Mouse (Mus musculus) embryo, embryonic 10 days (tissue): Measurements from ENCODE around the gene Smyd5.
A peak's percentile ranks its signal among the peaks of the same experiment; 100 is the strongest.

Experiments
- DNase-seq: peaks from one replicate; pipeline ENCODE4 v3.0.0-alpha.2; 2015; ENCODE audit warnings: low spot score

Smyd5 gene

DNA sequence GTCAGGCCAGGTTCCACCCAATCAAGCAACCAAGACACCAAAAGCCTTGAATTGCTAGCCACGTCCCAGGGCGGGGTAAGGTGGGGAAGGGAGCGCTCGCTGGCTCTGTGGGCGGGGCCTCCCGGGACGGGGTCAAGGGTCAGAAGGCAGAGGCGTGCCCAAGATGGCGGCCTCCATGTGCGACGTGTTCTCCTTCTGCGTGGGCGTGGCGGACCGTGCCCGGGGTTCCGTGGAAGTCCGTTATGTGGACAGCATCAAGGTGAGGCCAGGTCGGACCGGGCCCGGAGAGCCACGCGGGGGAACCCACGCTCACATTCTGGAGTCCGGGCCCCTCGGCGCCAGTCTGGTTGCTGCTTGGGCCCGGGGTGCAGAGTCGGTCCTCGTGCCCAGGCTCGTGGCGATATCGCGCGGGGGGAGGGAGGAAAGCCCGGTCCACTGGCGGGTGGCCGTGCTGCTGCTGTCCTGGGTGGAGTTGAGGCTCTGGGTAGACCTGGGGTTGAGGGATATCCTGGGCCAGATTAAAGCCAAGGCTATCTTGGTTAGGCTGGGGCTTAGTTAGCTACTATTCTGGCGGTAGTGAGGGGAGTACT, at the start of gene Smyd5:
Gene Smyd5, plus strand, starts transcription at position 148 of the 590 bp plus-strand sequence.
- peak; percentile 90 for DNase-seq

DNA sequence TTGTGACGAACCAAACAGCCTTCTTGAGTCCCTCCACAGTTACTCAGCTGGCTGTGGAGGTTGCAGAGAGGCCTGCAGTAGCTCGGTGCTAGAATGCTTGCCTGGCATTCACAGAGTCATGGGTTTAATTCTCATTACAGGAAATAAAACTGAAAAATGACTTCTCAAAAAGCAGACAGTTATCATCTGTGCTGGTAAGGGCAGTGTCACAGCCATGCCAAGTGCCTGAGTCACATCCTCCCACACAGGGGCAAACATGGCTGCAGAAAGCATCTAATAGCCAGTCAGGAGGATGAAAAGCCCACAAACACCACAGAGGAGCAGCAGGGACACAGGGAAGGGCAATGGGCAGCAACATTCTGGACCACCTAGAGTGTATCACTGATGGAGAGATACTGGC, 49.0 kb upstream of the Smyd5 start:
- no peak for DNase-seq

DNA sequence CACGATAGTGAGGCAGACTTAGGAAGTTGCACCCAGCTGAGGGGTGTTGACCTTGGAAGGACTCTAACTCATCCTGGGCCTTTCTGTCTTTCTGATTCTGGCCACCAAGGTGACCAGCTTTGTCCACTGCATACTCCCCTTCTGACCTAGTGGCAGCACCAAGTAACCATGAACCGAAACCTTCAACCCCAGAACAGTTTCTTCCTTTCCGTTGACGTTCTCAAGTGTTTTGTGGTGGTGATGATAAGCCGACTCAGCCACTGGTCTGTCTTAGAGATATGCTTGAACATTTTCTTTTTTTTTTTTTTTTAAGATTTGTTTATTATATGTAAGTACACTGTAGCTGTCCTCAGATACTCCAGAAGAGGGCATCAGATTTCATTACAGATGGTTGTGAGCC, 43.2 kb upstream of the Smyd5 start:
- DNase-seq = no peak

DNA sequence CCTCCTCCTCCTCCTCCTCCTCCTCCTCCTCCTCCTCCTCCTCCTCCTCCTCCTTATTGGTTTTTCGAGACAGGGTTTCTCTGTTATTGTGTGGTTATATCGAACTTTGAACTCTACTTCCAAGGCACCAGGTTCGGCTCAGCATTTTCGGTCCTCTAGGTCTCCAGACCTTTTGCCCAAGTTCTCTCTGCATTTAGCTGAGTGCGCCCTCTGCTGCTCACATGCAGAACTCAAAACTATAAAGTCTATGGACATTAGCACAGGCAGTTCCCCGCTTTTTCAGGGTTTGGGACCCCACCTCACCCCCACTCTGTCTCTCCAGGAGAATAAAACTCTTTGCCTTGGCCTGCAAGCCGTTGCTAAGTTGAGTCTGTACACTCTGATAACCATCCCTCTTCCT, 40.0 kb upstream of the Smyd5 start:
- peak; percentile 83 for DNase-seq

DNA sequence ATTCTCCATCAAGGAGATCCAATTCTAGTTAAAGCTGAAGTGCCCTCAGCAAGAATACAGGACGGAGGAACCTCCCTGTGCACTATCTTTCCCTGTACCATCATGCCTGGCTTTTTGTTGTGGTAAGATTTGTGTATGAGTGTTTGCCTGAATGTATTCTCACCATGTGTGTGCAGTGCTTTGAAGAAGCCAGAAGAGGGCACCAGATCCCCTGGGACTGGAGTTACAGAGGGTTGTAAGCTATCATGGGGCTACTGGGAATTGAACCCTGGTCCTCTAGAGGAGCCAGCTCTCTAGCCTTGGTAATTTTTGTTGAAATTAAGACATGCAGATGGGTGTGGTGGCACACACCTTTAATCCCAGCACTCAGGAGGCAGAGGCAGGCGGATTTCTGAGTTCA, 36.4 kb upstream of the Smyd5 start:
- DNase-seq = no peak

DNA sequence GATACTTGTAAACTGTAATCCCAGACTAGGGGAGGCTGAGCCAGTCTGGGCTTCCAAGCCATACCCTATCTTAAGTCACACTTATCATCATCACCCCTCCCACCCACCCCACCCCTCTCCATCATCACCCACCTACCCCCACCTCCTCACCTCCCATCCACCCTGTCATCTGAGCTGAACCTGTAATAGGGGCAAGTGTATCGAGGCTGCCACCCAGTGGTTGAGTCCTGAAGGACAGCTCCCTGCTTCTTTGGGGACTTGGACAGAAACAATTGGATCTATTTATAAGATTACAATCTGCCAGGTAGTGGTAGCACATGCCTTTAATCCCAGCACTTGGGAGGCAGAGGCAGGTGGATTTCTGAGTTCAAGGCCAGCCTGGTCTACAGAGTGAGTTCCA, 34.6 kb upstream of the Smyd5 start:
- peak; percentile 47 for DNase-seq

DNA sequence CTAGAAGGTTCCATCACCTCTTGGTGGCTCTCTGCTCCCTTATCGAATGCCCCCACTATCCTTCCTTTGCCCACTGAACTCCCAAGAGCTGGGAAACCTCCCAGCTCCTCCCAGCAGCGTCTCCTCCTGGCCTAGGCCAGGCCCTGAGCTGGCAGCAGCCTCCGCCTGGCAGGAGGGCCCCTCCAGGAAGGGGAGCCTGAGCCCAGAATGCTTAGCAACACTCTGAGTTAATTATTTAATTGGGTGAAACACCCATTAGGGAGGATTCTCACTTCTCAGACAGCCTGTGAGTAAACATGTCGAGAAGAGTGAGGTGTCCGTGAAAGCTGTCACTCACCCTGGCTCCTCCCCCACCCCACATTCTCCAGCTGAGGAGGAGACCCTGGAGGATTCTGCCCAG, 32.1 kb upstream of the Smyd5 start:
- DNase-seq = no peak

DNA sequence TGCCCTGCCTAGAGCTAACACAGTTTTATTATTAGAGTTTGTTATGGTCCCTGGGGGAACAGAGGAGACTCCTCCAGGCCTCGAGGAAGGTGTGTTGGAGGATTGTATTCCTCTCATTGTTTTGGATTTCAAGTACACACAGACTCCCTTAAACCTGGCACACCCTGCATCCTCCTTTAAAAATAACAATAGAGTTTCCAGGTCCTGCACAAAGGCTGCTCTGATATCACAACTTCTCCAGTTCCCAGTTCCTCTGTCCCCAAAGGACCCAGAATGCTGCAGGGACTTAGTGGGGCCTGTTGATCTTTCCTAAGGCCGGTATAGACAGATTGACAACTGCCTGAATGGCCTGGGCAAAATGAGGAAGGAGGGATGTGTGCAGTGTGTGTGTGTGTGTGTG, 29.2 kb upstream of the Smyd5 start:
- no peak for DNase-seq

DNA sequence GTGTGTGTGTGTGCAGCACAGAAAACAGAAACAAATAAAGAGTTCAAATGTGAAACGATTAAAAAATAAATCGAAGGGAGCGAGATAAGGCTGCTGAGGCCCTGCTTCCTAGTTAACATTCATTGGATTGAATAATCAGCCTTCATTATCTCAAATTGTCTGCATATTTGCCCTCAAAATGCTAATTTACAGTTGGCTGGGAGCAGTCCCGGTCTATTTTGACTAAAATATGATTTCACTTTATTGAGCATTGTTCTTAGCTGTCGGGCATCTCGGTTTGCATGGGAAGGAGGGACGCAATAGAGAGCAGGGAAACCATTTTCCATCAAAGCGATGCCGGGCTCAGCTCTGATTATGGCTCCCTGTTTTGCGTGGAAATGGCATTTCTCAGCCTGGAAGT, 28.8 kb upstream of the Smyd5 start:
- DNase-seq = no peak

DNA sequence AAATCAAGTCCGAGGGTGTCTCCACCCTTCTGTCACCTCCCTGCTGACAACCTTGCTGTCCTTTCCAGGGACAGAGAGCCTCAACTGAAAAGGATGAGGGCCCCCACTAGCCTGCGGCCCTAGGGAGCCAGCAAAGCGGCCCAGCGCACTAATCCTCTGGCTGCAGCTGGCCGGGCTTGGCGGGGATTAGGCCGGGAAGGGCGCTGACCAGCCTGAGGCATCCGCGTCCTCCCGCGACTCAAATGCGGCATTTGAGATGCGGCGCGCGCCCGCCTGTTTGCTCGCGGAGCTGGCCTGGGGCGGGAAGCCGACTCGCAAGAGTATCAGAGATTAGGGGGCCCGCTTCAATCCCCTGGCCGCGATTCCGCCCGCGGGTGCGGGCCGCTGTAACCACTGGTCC, 22.8 kb upstream of the Smyd5 start:
- peak; percentile 67 for DNase-seq

DNA sequence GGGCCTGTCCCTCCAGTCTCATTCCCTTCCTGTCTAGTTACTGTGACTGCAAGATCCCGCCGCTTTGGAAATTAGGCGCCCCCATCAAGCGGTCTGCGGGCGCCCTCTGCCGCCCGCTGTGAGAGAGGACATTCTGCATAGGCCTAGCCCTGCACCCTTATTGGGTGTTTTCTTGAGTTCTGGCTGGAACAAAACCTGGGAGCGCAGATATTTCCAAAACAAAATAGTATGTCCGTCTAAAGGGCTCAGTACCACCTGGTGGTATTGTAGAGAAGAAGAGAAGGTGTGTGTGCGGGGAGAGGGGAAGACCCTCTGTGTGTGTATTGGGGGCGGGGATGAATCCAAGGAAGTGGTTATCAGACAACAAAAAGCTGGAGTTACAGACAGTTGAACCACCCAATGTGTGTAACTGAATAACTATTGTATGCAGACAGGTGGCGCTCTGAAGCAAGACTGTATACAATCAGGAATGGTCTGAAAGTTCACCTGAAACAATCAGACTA, 21.0 kb upstream of the Smyd5 start:
- peak; percentile 67 for DNase-seq

DNA sequence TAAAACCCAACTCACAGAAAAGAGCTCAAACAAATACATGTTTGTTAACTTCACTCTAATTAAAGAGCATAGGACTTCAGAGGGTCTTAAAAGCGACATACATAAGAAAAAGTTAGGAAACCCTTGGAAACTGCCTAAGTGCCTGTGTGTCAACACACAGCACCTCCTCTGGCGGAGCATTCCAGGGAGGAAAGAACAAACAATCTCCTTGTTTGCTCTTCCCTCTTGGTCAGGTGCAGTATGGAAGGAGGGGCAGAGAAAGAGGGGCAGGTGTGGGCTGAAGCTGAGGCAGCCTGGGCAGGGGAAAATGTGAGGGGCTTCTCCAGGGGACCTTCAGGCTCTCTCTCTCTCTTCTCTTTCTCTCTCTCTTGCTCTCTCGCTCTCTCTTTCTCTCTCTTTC, 16.0 kb upstream of the Smyd5 start:
- no peak for DNase-seq

DNA sequence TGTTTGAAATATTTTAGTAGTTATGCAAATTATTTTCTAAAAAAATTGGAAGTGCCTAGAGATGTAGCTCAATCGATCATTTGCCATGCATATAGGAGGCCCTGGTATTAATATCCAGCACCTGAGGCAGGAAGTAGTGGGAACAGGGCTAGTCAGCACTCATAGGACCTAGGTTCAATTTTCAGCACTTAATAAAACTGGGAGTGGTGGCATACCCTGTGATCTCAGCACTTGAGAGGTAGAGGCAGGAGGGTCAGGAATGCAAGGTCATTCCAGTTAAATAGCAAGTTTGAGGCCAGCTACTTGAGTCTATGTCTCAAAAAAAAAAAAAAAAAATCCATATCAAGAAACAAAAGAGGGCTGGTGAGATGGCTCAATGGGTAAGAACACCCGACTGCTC, 12.6 kb upstream of the Smyd5 start:
- DNase-seq = no peak

DNA sequence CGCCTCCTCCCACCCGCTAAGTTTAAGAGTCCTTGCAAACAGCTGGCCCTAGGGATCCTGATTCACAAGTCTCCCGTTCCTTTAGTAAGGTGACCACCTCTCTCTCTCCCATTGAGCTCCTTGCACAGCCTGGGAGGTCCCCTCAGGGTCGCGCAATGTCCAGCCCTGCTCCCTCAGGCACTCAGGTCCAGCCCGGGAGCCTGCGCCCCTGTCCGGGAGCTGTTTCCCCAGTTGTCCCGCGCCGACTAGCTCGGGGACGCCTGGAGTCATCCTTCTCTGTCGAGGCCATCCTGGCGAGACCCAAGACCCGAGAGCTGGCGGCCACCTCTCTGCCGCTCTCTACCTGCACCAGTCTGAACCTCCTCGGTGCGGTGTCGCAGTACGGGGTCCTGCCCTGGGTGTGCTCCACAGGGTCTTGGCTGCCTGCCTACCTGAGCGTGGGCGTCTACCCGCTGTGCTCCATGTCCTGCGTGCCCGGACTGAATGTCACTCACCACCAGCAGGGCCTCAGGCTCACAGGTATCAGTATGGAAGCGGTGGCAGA, 7.9 kb upstream of the Smyd5 start, which contains the start of gene Noto:
Gene Noto, plus strand, starts transcription at position 51 of the 544 bp plus-strand sequence.
- peak; percentile 18 for DNase-seq

DNA sequence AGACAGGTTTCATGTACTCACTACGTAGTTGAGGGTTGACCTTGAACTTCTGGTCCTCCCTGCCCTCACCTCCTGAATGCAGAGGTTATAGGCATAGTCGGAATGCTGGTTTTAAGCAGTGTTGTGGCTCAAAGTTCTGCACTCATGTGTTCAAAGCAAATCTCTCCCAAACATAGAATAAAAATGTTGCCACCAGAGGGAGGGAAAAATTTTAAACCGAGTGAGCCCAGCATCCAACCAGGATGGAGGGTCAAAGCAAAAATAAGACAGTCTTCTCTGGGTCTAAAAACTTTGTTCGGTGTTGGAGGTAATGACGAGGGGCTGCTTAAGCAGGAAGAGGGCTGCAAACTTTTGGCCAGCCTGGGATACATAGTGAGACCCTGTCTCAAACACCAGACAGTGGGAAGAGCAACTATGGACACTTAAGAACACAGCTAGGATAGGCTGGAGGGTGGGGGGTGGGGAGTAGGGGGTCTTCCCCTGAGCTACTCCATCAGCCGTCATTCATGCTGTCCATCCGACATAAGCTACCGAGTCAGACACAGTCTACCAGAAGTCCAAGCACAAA, 431 bp upstream of the Smyd5 start:
- no peak for DNase-seq

DNA sequence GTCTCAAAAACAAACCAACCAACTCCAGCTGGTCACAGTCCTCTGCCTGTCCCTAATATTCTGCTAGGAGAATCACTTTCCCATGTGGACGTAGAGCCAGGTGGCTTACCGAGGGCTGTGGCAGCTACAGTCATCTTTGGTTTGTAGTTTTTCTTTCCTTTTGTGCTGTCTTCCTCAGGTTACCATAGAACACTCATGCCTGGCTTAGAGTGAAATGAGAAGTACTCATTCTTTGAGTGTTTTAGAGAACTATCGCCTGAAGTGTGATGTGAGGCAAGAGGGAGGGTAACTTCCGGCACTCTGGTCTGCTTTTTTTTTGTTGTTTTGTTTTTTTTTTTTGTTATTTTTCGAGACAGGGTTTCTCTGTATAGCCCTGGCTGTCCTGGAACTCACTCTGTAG, 2.1 kb downstream of the Smyd5 start:
- no peak for DNase-seq

DNA sequence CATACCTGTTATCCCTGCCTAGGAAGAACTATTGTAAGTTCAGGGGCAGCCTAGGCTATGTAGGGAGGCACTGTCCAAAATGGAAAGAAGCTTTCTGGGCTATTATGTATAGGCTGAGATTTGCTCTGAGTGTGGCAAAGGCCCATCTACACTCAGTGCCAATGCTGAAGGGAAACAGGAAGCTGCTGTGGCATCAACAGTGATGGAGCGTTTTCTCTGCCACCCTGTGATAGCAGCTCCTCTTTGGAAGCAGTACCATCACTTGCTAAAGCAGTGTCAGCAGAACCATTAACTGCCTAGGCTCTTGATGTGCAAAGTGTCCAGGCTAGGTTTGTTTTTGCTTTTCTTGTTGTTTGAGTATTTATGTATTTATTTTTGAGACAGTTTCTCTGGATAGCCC, 4.4 kb downstream of the Smyd5 start:
- no peak for DNase-seq

DNA sequence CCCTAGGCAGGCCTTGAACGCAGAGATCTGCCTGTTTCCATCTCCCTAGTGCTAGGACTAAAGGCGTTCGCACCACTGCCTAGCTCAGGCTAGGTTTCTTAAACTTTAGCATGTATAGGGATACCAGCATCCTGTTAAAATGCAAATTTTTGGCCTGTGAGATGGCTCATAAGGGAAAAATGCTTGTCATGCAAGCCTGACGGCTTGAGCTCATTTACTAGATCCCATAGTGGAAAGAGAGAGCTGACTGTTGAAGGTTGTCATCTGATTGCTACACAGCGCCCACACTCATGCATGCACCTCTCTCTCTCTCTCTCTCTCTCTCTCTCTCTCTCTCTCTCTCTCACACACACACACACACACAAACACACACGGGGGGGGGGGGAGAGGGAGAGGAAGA, 4.8 kb downstream of the Smyd5 start:
- DNase-seq = no peak

DNA sequence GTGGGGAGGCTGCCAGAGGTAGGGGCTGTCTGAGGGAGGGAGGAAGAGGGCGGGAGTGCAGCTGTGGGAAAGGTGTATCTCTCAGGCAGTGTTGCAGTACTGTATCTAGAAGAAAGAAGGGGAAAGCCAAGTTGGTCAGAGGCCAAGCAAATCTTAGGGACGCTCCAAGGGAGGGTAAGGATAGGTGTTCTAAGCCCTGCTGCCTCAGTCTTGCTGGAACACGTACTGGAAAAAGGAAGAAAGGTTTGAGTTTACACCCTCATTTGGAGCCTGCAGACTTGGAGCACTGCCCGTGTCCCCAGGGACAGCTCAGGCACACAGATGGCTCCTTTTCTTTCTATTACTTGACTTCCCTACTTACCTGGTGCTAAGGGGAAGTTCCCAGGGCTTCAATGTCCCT, 9.4 kb downstream of the Smyd5 start:
- DNase-seq = no peak

DNA sequence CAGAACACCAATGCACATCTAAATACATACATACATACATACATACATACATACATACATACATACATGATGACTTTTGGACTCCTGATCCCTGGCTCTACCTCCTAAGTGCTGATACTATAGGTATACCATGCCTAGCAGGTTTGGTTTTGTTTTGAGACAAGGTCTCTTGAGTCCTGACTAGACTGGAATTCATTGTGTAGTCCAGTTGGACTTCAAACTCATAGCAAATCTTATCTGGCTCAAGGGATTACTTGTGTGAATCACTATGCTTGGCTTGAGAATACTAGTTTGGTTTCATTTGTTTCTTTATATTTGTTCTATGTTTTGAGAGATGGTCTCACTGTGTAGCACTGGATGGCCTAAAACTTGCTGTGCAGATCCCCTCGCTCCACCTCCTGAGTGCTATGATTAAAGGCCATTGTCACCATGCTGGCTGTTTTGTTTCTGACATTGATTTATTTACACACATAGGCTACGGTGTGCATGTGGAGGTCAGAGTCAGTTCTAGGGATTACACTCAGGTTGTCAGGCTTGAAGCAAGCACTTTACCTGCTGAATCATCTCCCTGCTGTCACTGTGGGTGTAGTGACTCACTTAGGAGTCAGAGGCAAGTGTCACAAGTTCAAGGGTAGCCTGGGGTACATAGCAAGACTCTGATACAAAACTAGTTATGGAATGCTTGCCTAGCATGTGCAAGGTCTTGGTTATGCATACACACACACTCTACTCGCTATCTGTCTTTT, 11.9 kb downstream of the Smyd5 start:
- no peak for DNase-seq

DNA sequence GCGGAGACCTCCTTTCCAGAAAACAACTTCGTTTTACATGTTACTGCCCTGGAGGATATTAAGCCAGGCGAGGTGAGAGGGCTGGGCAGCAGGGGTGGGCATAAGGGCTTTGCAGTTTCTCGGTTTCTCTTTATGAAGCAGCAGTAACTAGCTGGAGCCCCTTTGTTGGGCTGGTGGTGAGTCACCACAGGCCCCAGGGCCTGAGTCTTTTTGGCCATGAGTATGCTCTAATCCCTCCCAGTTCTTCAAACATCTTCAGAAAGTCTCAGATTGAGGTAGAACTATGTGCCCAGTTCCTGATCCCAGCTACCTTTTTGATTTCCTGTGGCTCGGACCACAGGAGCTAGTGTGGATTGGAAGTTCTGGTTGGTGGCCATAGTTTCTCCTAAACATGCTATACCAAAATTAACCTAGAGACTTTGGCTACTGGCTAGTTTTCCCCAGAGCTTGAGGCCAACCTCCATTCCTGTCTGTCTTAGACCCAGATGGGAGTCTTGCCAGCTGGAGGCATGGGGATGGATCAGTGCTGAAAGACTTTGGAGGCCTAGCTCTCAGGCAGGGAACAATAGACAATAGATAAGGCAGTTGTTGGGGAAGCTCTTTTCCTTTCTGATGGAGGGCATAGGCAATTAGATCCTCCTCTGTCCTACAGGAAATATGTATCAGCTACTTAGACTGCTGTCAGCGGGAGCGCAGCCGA, 12.6 kb downstream of the Smyd5 start:
- no peak for DNase-seq

DNA sequence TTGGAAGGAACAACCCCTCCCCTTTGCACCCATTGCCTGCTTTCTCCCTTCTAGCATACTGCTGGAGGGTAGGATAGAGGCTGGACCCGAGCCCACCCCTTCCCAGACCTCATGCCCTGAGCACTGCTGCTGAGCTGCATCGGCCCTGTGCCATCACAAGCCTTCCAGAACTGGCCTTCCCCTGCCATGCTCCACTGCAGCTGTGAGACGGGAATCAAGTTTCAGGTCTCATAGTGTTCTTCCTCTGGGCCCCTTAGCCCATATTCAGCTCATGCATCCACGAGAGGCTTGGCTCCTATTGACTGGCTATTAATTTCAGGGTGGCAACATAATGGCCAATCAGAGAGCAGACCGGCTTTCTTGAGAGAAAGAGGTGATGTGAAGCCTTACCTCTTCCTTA, 13.5 kb downstream of the Smyd5 start:
- no peak for DNase-seq

DNA sequence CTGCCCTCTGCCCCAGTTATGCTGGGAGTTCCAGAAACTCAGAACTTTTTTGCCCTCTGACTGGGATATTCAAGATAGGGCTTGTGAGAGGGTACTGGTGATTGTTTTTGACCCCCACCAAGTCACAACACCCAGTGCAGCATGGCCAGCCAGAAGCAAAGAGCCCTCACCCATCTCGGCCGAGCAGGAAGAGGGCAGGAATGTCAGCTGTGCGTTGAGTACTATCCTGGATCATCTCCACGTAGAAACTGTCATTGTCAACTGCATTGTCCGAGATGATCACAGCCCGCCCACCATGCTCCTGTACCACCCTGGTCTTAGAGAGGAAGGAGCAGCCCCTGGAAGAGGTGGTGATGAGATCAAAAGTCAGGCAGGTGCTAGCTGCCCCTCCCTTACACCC, 15.6 kb downstream of the Smyd5 start:
- no peak for DNase-seq
